Mouse (Mus musculus) forelimb bud, embryonic 11.5 days (tissue): Measurements from ENCODE around the gene Zfp385a.

ENCODE experiments used
- DNase-seq: peaks from one replicate; pipeline ENCODE4 v3.0.0-alpha.2; 2012; ENCODE audit warnings: low read depth, low spot score

Gene Zfp385a

GRCm38 (mm10) chr15:103339961-103340337 is at the start of gene Zfp385a:
Zfp385a (minus strand) TSS chr15:103340093.
- DNase-seq, result no peak

- no peak for DNase-seq
Observed at GRCm38 (mm10) chr15:103388556-103389145, 48.8 kb upstream of the Zfp385a start.

- no peak for DNase-seq
Observed at GRCm38 (mm10) chr15:103383771-103384488, 44.0 kb upstream of the Zfp385a start.

GRCm38 (mm10) chr15:103382795-103383406 is 43.0 kb upstream of the Zfp385a start:
- peak; percentile 30 for DNase-seq

GRCm38 (mm10) chr15:103382075-103382474 is 42.2 kb upstream of the Zfp385a start:
- DNase-seq, result no peak

GRCm38 (mm10) chr15:103378665-103379356 is 38.9 kb upstream of the Zfp385a start:
- DNase-seq, result no peak

- no peak for DNase-seq
Observed at GRCm38 (mm10) chr15:103377752-103378664, 38.1 kb upstream of the Zfp385a start.

- no peak for DNase-seq
Observed at GRCm38 (mm10) chr15:103376837-103377269, 37.0 kb upstream of the Zfp385a start.

GRCm38 (mm10) chr15:103375112-103375800 is 35.4 kb upstream of the Zfp385a start:
- DNase-seq, result no peak

- DNase-seq, result no peak
Observed at GRCm38 (mm10) chr15:103372461-103372860, 32.6 kb upstream of the Zfp385a start.

- DNase-seq, result no peak
Observed at GRCm38 (mm10) chr15:103371741-103372140, 31.8 kb upstream of the Zfp385a start.

- DNase-seq, result no peak
Observed at GRCm38 (mm10) chr15:103371208-103371607, 31.3 kb upstream of the Zfp385a start.

- DNase-seq, result no peak
Observed at GRCm38 (mm10) chr15:103370462-103370861, 30.6 kb upstream of the Zfp385a start.

GRCm38 (mm10) chr15:103369123-103369522 is 29.2 kb upstream of the Zfp385a start:
- no peak for DNase-seq

GRCm38 (mm10) chr15:103368179-103368940 is 28.5 kb upstream of the Zfp385a start:
- no peak for DNase-seq

GRCm38 (mm10) chr15:103366376-103367149 is 26.7 kb upstream of the Zfp385a start, which contains the start of gene Itga5:
Itga5 (minus strand) TSS chr15:103366763.
- DNase-seq, result peak; percentile 63

- peak; percentile 28 for DNase-seq
Observed at GRCm38 (mm10) chr15:103365471-103366375, 25.8 kb upstream of the Zfp385a start.

- no peak for DNase-seq
Observed at GRCm38 (mm10) chr15:103364761-103365160, 24.9 kb upstream of the Zfp385a start.
